Mouse (Mus musculus) CD4-positive helper T cell, adult 2 months (primary cell): ENCODE data around the gene Rpl10l.

ENCODE experiments used
- DNase-seq: peaks from one replicate; pipeline ENCODE4 v3.0.0-alpha.2; 2012; ENCODE audit warnings: low read depth, missing footprints, low spot score

The Rpl10l gene

DNA sequence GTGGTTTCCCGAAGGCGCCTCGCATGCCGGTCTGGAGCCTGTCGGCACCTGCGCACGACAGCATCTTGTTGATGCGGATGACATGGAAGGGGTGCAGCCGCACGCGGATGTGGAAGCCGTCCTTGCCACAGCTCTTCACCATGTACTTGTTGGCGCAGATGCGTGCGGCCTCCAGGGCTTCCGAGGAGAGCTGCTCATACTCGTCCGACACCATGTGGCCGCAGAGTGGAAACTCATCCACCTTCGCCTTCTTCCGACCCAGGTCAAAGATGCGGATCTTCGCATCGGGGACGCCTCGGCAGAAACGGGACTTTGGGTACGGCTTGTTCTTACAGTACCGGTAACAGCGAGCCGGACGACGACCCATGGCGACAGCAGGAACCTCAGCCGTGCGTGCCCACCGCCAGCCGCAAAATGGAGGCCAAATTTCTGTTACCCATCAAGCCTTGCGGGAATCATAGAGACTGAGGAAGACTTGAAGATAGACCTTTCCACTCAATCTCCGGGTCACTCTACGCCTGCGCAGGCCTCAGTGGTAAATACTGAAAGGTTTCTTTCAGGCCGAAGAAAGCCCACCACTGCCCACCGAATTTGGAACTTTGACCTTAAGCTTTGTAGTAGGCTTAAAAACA lies at the start of gene Rpl10l:
Rpl10l (minus strand) TSS at position 411 of the 632 bp plus-strand sequence.
- no peak for DNase-seq

GRCm38 (mm10) chr12:66275890-66276289 lies 8.3 kb downstream of the Rpl10l start:
- no peak for DNase-seq

GRCm38 (mm10) chr12:66245461-66246099 lies 38.6 kb downstream of the Rpl10l start:
- no peak for DNase-seq

DNA sequence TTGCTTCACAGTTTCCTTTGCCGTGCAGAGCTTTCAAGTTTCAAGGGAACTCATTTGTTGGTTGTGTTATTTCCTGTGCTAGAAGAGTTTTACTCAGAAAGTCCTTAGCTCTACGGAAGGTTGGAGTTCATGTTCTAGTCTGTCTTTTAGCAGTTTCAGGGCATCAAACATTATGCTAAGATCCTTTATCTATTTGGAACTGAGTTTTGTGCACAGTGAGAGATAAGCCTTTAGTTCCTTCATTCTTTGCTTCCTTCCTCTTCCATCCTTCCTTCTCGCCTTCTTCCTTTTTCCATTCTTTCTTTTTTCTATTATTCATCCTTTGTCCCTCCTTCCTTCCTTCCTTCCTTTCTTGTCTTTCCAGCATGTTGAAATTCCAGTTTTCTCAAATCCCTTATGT lies 50.0 kb downstream of the Rpl10l start:
- DNase-seq = no peak
